Mouse (Mus musculus) forebrain, postnatal 0 days (tissue): ENCODE results near the gene Trmt10a. TPM values are rescaled to one million over a fixed set of nuclear protein-coding genes. Genes with fewer than 3 reads are reported as not detected.
A peak's percentile ranks its signal among the peaks of the same experiment; 100 is the strongest.

Source experiments
- ATAC-seq: fragments of 200-750 bp; cut with Nextera tagmentation; 2 replicates; pipeline ENCODE4 v1.8.0; 2017; ENCODE audit warnings: mild to moderate bottlenecking, moderate library complexity
- DNase-seq: peaks from one replicate; pipeline ENCODE4 v3.0.0-alpha.2; 2015
- H3K27ac ChIP-seq: fragments of 300-500 bp; sonication (generic); 2 replicates; pipeline ENCODE4 v1.5.1; 2014; ENCODE audit warnings: low read depth, mild to moderate bottlenecking, antibody characterized with exemption, low read length, moderate library complexity, mixed read lengths
- H3K27me3 ChIP-seq: fragments of 300-500 bp; sonication (generic); 2 replicates; pipeline ENCODE4 v1.6.1; 2014; ENCODE audit warnings: mild to moderate bottlenecking, low read length, mixed read lengths; ENCODE audit not compliant: insufficient read depth
- H3K36me3 ChIP-seq: fragments of 300-500 bp; sonication (generic); 2 replicates; pipeline ENCODE4 v1.6.1; 2014; ENCODE audit warnings: mild to moderate bottlenecking, moderate library complexity; ENCODE audit not compliant: insufficient read depth
- H3K4me1 ChIP-seq: fragments of 300-500 bp; sonication (generic); 2 replicates; pipeline ENCODE4 v1.6.1; 2014; ENCODE audit warnings: antibody characterized with exemption; ENCODE audit not compliant: insufficient read depth
- H3K4me2 ChIP-seq: fragments of 300-500 bp; sonication (generic); 2 replicates; pipeline ENCODE4 v1.6.1; 2014; ENCODE audit warnings: low read depth, mild to moderate bottlenecking, moderate library complexity
- H3K4me3 ChIP-seq: fragments of 300-500 bp; sonication (generic); 2 replicates; pipeline ENCODE4 v1.5.1; 2014; ENCODE audit warnings: low read depth, low read length, mixed read lengths
- H3K9ac ChIP-seq: fragments of 300-500 bp; sonication (generic); 2 replicates; pipeline ENCODE4 v1.6.1; 2014; ENCODE audit warnings: mild to moderate bottlenecking
- H3K9me3 ChIP-seq: fragments of 300-500 bp; sonication (generic); 2 replicates; pipeline ENCODE4 v1.6.1; 2016; ENCODE audit warnings: low read length
- CTCF ChIP-seq: sonication (generic); IDR thresholded peaks from 2 replicates; pipeline ENCODE4 v1.5.1; 2016; ENCODE audit warnings: antibody characterized with exemption, control low read depth, low read depth
- WGBS: fragments of 180-500 bp; shearing (Covaris S2); extraction: QIAGEN DNeasy Blood & Tissue Kit; methylation state at CpG from one replicate; pipeline ENCODE4 v1.1.7; 2014; 5-methylcytosine and 5-hydroxymethylcytosine counted together
- polyA plus RNA-seq: library from polyadenylated mRNA; unstranded; fragments of >200 nt; fragmentation: Nextera tagmentation; extraction: Ambion mirVana; gene quantifications from 2 replicates; pipeline ENCODE4 v1.2.1, GENCODE M21; 2015
- total RNA-seq: library from RNA; depleted of rRNA; stranded (reverse); fragments of >200 nt; gene quantifications from 2 replicates; pipeline ENCODE4 v1.2.3, GENCODE M21; 2014

The Trmt10a gene
- total and polyA plus RNA-seq, 2 experiments from 2014 or later: 6.2 to 7.2 TPM

GRCm38 (mm10) chr3:138144642-138145171 lies 1.5 kb downstream of the Trmt10a start, which contains the start of gene Mttp:
Gene Mttp, minus strand, starts transcription at chr3:138144968.
- peaks cover 5% of the 10 kb centered on the region; the same call in 1 of the 2 replicates for H3K4me1 ChIP-seq
- no peaks in the 10 kb centered on the region for H3K27me3 ChIP-seq
- peak within 1 kb of the TSS; percentile 43 for H3K4me3 ChIP-seq
- peak; percentile 83 for TF ChIP-seq CTCF
- under 1% methylated on average over 8 of the region's 8 CpGs for WGBS
- H3K27ac ChIP-seq: peak within 1 kb of the TSS; percentile 87
- peak; percentile 93 for DNase-seq
- H3K9me3 ChIP-seq: no peaks in the 10 kb centered on the region
- peak within 1 kb of the TSS; percentile 51 for H3K4me2 ChIP-seq
- peak; percentile 17; the same call in 1 of the 2 replicates for ATAC-seq
- peak within 1 kb of the TSS; percentile 48 for H3K9ac ChIP-seq
- H3K36me3 ChIP-seq: no peaks in the 10 kb centered on the region

- no peaks in the 10 kb centered on the region for H3K27me3 ChIP-seq
- H3K36me3 ChIP-seq: no peaks in the 10 kb centered on the region
- WGBS: 92% methylated on average over 2 of the region's 2 CpGs
- no peaks in the 10 kb centered on the region for H3K4me1 ChIP-seq
- no peaks in the 10 kb centered on the region for H3K9me3 ChIP-seq
- no peak overlapping the region for H3K9ac ChIP-seq
- no peak overlapping the region for H3K4me2 ChIP-seq
- H3K27ac ChIP-seq: no peak overlapping the region
- no peak for TF ChIP-seq CTCF
- DNase-seq: no peak
- ATAC-seq: no peak
- H3K4me3 ChIP-seq: no peak overlapping the region
These were observed 5.6 kb downstream of the Trmt10a start for GRCm38 (mm10) chr3:138148811-138149210.

- H3K9ac ChIP-seq: no peak overlapping the region
- no peak overlapping the region for H3K4me3 ChIP-seq
- no peaks in the 10 kb centered on the region for H3K27me3 ChIP-seq
- TF ChIP-seq CTCF: no peak
- no peak for ATAC-seq
- H3K4me2 ChIP-seq: no peak overlapping the region
- no peak overlapping the region for H3K27ac ChIP-seq
- H3K36me3 ChIP-seq: no peaks in the 10 kb centered on the region
- H3K4me1 ChIP-seq: no peaks in the 10 kb centered on the region
- WGBS: 88% methylated on average over 4 of the region's 4 CpGs
- H3K9me3 ChIP-seq: no peaks in the 10 kb centered on the region
- DNase-seq: no peak
These were observed 11.8 kb downstream of the Trmt10a start for GRCm38 (mm10) chr3:138155062-138155461.

GRCm38 (mm10) chr3:138156651-138157050 lies 13.4 kb downstream of the Trmt10a start:
- 62% methylated on average over 10 of the region's 10 CpGs for WGBS
- ATAC-seq: peak; percentile 32; the same call in 1 of the 2 replicates
- Histone ChIP-seq H3K36me3 (no peaks in the 10 kb centered on the region), H3K4me1 (no peaks in the 10 kb centered on the region), H3K27ac (no peak overlapping the region), H3K27me3 (no peaks in the 10 kb centered on the region), H3K4me3 (no peak overlapping the region), H3K9me3 (no peaks in the 10 kb centered on the region), H3K9ac (no peak overlapping the region), H3K4me2 (no peak overlapping the region)
- TF ChIP-seq CTCF: no peak
- DNase-seq: no peak

GRCm38 (mm10) chr3:138161623-138162022 lies 18.4 kb downstream of the Trmt10a start:
- no peak for TF ChIP-seq CTCF
- no peaks in the 10 kb centered on the region for H3K36me3 ChIP-seq
- no peaks in the 10 kb centered on the region for H3K4me1 ChIP-seq
- H3K4me2 ChIP-seq: no peak overlapping the region
- no peak overlapping the region for H3K9ac ChIP-seq
- WGBS: 85% methylated on average over 10 of the region's 10 CpGs
- H3K9me3 ChIP-seq: no peaks in the 10 kb centered on the region
- no peaks in the 10 kb centered on the region for H3K27me3 ChIP-seq
- ATAC-seq: no peak
- H3K27ac ChIP-seq: no peak overlapping the region
- no peak for DNase-seq
- no peak overlapping the region for H3K4me3 ChIP-seq

- H3K4me3 ChIP-seq: no peak overlapping the region
- H3K27me3 ChIP-seq: no peaks in the 10 kb centered on the region
- no peak overlapping the region for H3K4me2 ChIP-seq
- H3K27ac ChIP-seq: no peak overlapping the region
- no peak for DNase-seq
- WGBS: 62% methylated on average over 4 of the region's 4 CpGs
- TF ChIP-seq CTCF: no peak
- peak; percentile 54; the same call in 1 of the 2 replicates for ATAC-seq
- no peak overlapping the region for H3K9ac ChIP-seq
- no peaks in the 10 kb centered on the region for H3K4me1 ChIP-seq
- no peaks in the 10 kb centered on the region for H3K36me3 ChIP-seq
- no peaks in the 10 kb centered on the region for H3K9me3 ChIP-seq
These were observed 19.4 kb downstream of the Trmt10a start for GRCm38 (mm10) chr3:138162553-138163183.

- TF ChIP-seq CTCF: no peak
- H3K27ac ChIP-seq: no peak overlapping the region
- no peaks in the 10 kb centered on the region for H3K36me3 ChIP-seq
- no peak overlapping the region for H3K4me2 ChIP-seq
- no peaks in the 10 kb centered on the region for H3K27me3 ChIP-seq
- DNase-seq (no peak), ATAC-seq (no peak)
- H3K9ac ChIP-seq: no peak overlapping the region
- no peaks in the 10 kb centered on the region for H3K9me3 ChIP-seq
- H3K4me1 ChIP-seq: no peaks in the 10 kb centered on the region
- WGBS: 78% methylated on average over 10 of the region's 10 CpGs
- no peak overlapping the region for H3K4me3 ChIP-seq
These were observed 30.0 kb downstream of the Trmt10a start for GRCm38 (mm10) chr3:138173291-138173690.
